Mouse (Mus musculus) myocyte (in vitro differentiated cells): ENCODE results near the gene Flrt2. TPM values are rescaled to one million over a fixed set of nuclear protein-coding genes. Genes with fewer than 3 reads are reported as not detected.

Source experiments
- H3K27me3 ChIP-seq: one replicate; pipeline ENCODE4 v1.6.1; 2011; ENCODE audit not compliant: control insufficient read depth, insufficient read depth, insufficient read length
- H3K36me3 ChIP-seq: one replicate; pipeline ENCODE4 v1.6.1; 2011; ENCODE audit not compliant: control insufficient read depth, insufficient read depth
- H3K4me2 ChIP-seq: one replicate; pipeline ENCODE4 v1.6.1; 2011; ENCODE audit warnings: low read depth, control low read depth
- H3K4me3 ChIP-seq: one replicate; pipeline ENCODE4 v1.5.1; 2011; ENCODE audit warnings: mild to moderate bottlenecking, control low read depth, moderate library complexity
- H3K79me2 ChIP-seq: one replicate; pipeline ENCODE4 v1.6.1; 2011; ENCODE audit not compliant: control insufficient read depth, insufficient read depth
- H3ac ChIP-seq: one replicate; pipeline ENCODE4 v1.6.1; 2011; ENCODE audit not compliant: control insufficient read depth, insufficient read length
- CEBPB ChIP-seq: IDR thresholded peaks from 2 replicates; pipeline ENCODE4 v1.6.1; 2011; ENCODE audit warnings: mild to moderate bottlenecking, moderate library complexity; ENCODE audit not compliant: poor library complexity, insufficient read depth, severe bottlenecking
- E2F4 ChIP-seq: IDR thresholded peaks from one replicate; pipeline ENCODE4 v1.6.1; 2011; ENCODE audit warnings: mild to moderate bottlenecking, control low read depth, moderate library complexity; ENCODE audit not compliant: insufficient read depth
- MAX ChIP-seq: IDR thresholded peaks from one replicate; pipeline ENCODE4 v1.6.1; 2011; ENCODE audit warnings: low read depth, mild to moderate bottlenecking, control low read depth
- MYOD1 ChIP-seq, 3 experiments: IDR thresholded peaks; one replicate each; pipeline ENCODE4 v1.6.1; 2011; ENCODE audit warnings: control low read depth in 2 of 3, low read depth in 2 of 3, mild to moderate bottlenecking in 2 of 3, moderate library complexity in 1 of 3; ENCODE audit not compliant: insufficient read length in 2 of 3, control insufficient read depth in 1 of 3
- MYOG ChIP-seq, 3 experiments: IDR thresholded peaks; one replicate each; pipeline ENCODE4 v1.6.1; 2011; ENCODE audit warnings: control low read depth in 2 of 3, low read depth in 2 of 3, mild to moderate bottlenecking in 2 of 3; ENCODE audit not compliant: insufficient read length in 2 of 3, control insufficient read depth in 1 of 3, insufficient read depth in 1 of 3
- POLR2A ChIP-seq: IDR thresholded peaks from one replicate; pipeline ENCODE4 v1.6.1; 2011; ENCODE audit warnings: low read depth, mild to moderate bottlenecking, control low read depth, moderate library complexity; ENCODE audit not compliant: insufficient read length
- POLR2AphosphoS2 ChIP-seq: IDR thresholded peaks from one replicate; pipeline ENCODE4 v1.6.1; 2011; ENCODE audit warnings: low read depth, control low read depth; ENCODE audit not compliant: insufficient read length
- REST ChIP-seq: IDR thresholded peaks from one replicate; pipeline ENCODE4 v1.6.1; 2011; ENCODE audit warnings: mild to moderate bottlenecking, control low read depth, moderate library complexity; ENCODE audit not compliant: insufficient read depth, insufficient read length
- SRF ChIP-seq: IDR thresholded peaks from one replicate; pipeline ENCODE4 v1.6.1; 2011; ENCODE audit warnings: low read depth; ENCODE audit not compliant: control insufficient read depth, insufficient read length
- TCF12 ChIP-seq: IDR thresholded peaks from one replicate; pipeline ENCODE4 v1.6.1; 2011; ENCODE audit warnings: mild to moderate bottlenecking, control low read depth; ENCODE audit not compliant: poor library complexity, insufficient read depth, severe bottlenecking
- TCF3 ChIP-seq: IDR thresholded peaks from one replicate; pipeline ENCODE4 v1.6.1; 2011; ENCODE audit warnings: low read depth, control low read depth; ENCODE audit not compliant: insufficient read length
- USF1 ChIP-seq: IDR thresholded peaks from one replicate; pipeline ENCODE4 v1.6.1; 2011; ENCODE audit warnings: low read depth, mild to moderate bottlenecking, control low read depth, moderate library complexity
- polyA plus RNA-seq: library from polyadenylated mRNA; unstranded; fragments of >200 nt; fragmentation: generic; extraction: Trizol; gene quantifications from one replicate; pipeline ENCODE4 v1.2.1, GENCODE M21; 2012; ENCODE audit warnings: missing spikeins

Flrt2 gene
- polyA plus RNA-seq, 1 experiment = 6.9 TPM

GRCm38 (mm10) chr12:95667296-95667695 lies 24.7 kb upstream of the Flrt2 start:
- no peaks in the 10 kb centered on the region for H3K79me2 ChIP-seq

GRCm38 (mm10) chr12:95675711-95676110 lies 16.3 kb upstream of the Flrt2 start:
- TF ChIP-seq SRF = no peak
- TF ChIP-seq E2F4 = no peak
- no peak for TF ChIP-seq MAX
- no peak for TF ChIP-seq MYOD1 (IDR thresholded peaks at IDR 0.05; ENCODE audit: control insufficient read depth in 1 of 3, insufficient read length in 2 of 3, low read depth in 2 of 3)
- TF ChIP-seq MYOG (IDR thresholded peaks at IDR 0.05; ENCODE audit: control insufficient read depth in 1 of 3, insufficient read depth in 1 of 3, insufficient read length in 2 of 3, low read depth in 2 of 3) = no peak
- no peak for TF ChIP-seq USF1
- no peak for TF ChIP-seq TCF3
- TF ChIP-seq TCF12 = no peak
- no peak for TF ChIP-seq REST
- Histone ChIP-seq H3K4me3 (no peak overlapping the region), H3K79me2 (no peaks in the 10 kb centered on the region), H3K36me3 (no peaks in the 10 kb centered on the region), H3ac (no peak overlapping the region), H3K4me2 (no peak overlapping the region), H3K27me3 (no peaks in the 10 kb centered on the region)

More at GRCm38 (mm10) chr12:95667296-95667695, 24.7 kb upstream of the Flrt2 start:
- Histone ChIP-seq H3K4me3 (no peak overlapping the region), H3K27me3 (no peaks in the 10 kb centered on the region), H3ac (no peak overlapping the region), H3K36me3 (no peaks in the 10 kb centered on the region), H3K4me2 (no peak overlapping the region)
- TF ChIP-seq REST (no peak), TCF12 (no peak), USF1 (no peak), POLR2AphosphoS2 (no peak), CEBPB (no peak), MYOG (IDR thresholded peaks at IDR 0.05; ENCODE audit: control insufficient read depth in 1 of 3, insufficient read depth in 1 of 3, insufficient read length in 2 of 3, low read depth in 2 of 3) (no peak), SRF (no peak), E2F4 (no peak), TCF3 (no peak)

- Histone ChIP-seq H3K27me3 (no peaks in the 10 kb centered on the region), H3ac (no peak overlapping the region), H3K79me2 (peaks cover 2% of the 10 kb centered on the region), H3K36me3 (no peaks in the 10 kb centered on the region), H3K4me2 (no peak overlapping the region), H3K4me3 (no peak overlapping the region)
- TF ChIP-seq POLR2A (no peak), TCF12 (no peak), MAX (no peak), REST (no peak), SRF (no peak), POLR2AphosphoS2 (no peak), CEBPB (no peak), MYOD1 (IDR thresholded peaks at IDR 0.05; ENCODE audit: control insufficient read depth in 1 of 3, insufficient read length in 2 of 3, low read depth in 2 of 3) (no peak), E2F4 (no peak), USF1 (no peak), TCF3 (no peak), MYOG (IDR thresholded peaks at IDR 0.05; ENCODE audit: control insufficient read depth in 1 of 3, insufficient read depth in 1 of 3, insufficient read length in 2 of 3, low read depth in 2 of 3) (no peak)
Measured at GRCm38 (mm10) chr12:95690819-95691218, 1.2 kb upstream of the Flrt2 start.

- Histone ChIP-seq H3K36me3 (no peaks in the 10 kb centered on the region), H3K27me3 (no peaks in the 10 kb centered on the region), H3ac (no peak overlapping the region), H3K79me2 (peaks cover 25% of the 10 kb centered on the region), H3K4me3 (peak overlapping the region; percentile 78), H3K4me2 (peak overlapping the region; percentile 94)
- no peak for TF ChIP-seq TCF12
- TF ChIP-seq REST = no peak
- TF ChIP-seq MYOG (IDR thresholded peaks at IDR 0.05; ENCODE audit: control insufficient read depth in 1 of 3, insufficient read depth in 1 of 3, insufficient read length in 2 of 3, low read depth in 2 of 3) = peak in 1 of 3 experiments; percentile 47
- no peak for TF ChIP-seq POLR2A
- no peak for TF ChIP-seq POLR2AphosphoS2
- TF ChIP-seq TCF3 = no peak
Measured at GRCm38 (mm10) chr12:95692948-95693650, 1.1 kb downstream of the Flrt2 start.
